Mouse (Mus musculus): ENCODE results near the gene H2-Q7. TPM values are rescaled to one million over a fixed set of nuclear protein-coding genes. Genes with fewer than 3 reads are reported as not detected.
"Not testable (repeated sequence)": the region's sequence is repeated elsewhere in the genome, so short reads cannot be mapped to it uniquely, and the experiment has no call there.

H2-Q7 gene
- total RNA-seq (2015; ENCODE audit: low replicate concordance) (15.3 and 26.3 TPM in 2 replicates), total RNA-seq (2017; ENCODE audit: low replicate concordance) (0.77 and 7.4 TPM in 2 replicates)

- ATAC-seq (replicated peaks; ENCODE audit: low FRiP score, poor library complexity, severe bottlenecking), result not testable (repeated sequence)
Observed at GRCm38 (mm10) chr17:35438885-35439284, at the start of gene H2-Q7. H2-Q7 (plus strand) TSS chr17:35439155.

- ATAC-seq (replicated peaks; ENCODE audit: low FRiP score, poor library complexity, severe bottlenecking), result not testable (repeated sequence)
Observed at GRCm38 (mm10) chr17:35389796-35390195, 49.2 kb upstream of the H2-Q7 start.

DNA sequence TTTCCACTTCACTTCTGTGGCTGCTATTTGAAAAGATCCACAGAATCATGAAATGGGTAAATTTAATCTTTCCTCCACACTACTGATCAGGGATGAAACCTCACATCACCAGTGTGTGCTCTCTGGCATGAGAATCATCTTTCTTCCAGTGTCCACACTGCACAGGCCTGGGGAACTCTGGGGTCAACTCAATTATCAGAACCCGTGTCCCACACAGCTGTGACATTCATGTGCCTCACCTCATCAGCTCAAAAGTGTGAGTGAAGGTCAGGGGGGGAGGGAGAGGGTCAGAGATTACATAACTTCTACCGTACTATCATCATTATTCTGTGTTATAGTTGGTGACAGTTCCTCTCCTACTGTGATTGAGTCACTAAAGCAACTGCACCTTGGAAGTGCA lies 46.3 kb upstream of the H2-Q7 start:
- ATAC-seq (replicated peaks; ENCODE audit: low FRiP score, poor library complexity, severe bottlenecking), result not testable (repeated sequence)

DNA sequence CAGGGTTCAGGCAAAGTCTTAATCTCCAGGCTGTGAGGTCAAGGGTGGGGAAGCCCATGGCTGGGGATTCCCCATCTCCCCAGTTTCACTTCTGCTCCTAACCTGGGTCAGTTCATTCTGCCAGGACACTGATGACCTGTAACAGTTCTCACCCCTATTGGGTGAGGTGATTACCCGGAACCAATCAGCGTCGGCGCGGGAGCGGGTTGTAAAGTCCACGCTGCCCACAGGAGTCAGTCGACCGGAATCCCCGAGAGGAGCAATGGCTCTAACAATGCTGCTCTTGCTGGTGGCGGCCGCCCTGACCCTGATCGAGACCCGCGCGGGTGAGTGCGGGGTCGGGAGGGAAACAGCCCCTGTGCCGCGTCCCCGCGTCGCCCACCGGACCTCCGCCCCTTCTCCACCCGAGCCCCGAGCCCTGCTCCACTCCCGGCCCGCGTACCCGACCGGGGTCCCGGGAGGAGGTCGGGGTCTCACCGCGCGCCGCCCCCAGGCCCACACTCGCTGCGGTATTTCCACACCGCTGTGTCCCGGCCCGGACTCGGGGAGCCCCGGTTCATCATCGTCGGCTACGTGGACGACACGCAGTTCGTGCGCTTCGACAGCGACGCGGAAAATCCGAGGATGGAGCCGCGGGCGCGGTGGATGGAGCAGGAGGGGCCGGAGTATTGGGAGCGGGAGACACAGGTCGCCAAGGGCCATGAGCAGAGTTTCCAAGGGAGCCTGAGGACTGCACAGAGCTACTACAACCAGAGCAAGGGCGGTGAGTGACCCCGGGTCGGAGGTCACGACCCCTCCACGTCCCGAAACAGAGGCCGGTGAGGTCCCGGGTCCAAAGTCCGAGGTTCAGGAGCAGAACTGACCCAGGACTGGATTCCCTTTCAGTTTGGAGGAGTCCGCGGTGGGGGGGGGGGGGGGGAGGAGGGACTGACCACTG lies 44.8 kb upstream of the H2-Q7 start:
- ATAC-seq (replicated peaks; ENCODE audit: low FRiP score, poor library complexity, severe bottlenecking), result 0 out of 2 replicates have a peak, but pooled peaks have one; percentile 34

GRCm38 (mm10) chr17:35396956-35397355 lies 42.0 kb upstream of the H2-Q7 start:
- not testable (repeated sequence) for ATAC-seq (replicated peaks; ENCODE audit: low FRiP score, poor library complexity, severe bottlenecking)

DNA sequence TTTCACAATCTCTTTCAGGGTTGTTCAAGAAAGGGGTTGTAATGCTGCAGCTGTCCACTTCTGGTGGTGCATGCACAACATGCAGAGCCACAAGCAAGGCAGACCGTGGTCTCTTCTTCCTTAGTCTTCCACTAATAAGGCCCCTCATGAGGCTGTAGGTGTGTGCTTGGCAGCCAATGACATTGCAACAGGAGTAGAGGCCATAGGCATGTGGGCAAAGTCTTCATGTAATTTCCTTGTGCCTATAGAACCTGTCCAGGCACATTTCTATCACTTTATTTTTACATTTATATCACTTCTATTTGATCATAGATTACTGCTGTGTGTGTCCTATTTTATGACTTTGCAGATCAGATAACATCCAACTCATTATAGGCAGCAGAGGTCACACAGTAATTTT lies 25.9 kb upstream of the H2-Q7 start:
- not testable (repeated sequence) for ATAC-seq (replicated peaks; ENCODE audit: low FRiP score, poor library complexity, severe bottlenecking)

DNA sequence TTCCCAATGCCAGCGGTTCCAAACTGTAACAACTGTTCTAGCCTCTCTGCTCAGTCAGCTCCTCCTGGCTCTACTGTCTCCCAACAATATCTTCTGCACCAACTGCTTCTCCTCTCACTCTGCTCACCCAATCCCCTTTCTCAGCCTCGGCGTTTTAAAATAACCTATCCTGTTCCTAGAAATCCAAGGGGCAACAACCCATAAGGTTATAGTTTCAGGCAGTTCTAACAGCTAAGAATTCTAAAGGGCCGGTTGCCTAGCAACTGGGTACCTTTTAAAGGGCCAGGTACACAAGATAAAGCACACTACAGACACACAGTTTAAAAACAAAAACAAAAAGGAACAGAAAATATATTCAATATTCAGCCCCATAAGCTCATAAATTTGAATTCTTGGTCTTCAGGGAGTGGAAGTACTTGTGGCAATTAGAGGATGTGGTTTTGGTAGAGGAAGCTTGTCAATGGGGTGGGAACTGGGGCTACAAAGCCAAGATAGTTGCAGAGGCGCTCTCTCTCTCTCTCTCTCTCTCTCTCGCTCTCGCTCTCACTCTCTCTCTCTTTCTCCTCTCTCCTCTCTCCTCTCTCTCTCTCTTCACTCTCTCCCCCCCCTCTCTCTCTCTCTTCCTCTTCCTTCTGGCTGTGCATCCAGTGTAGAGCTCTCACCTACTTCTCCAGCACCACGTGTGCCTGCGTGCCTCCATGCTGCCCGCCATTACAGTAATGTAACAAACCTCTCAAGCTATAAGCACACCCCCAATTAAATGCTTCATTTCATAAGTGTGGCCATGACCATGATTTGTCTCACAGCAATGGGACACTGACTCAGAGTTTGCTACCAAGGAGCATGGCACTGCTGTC lies 23.5 kb upstream of the H2-Q7 start:
- not testable (repeated sequence) for ATAC-seq (replicated peaks; ENCODE audit: low FRiP score, poor library complexity, severe bottlenecking)

GRCm38 (mm10) chr17:35418772-35419171 lies 20.2 kb upstream of the H2-Q7 start:
- no peak for ATAC-seq (replicated peaks; ENCODE audit: low FRiP score, poor library complexity, severe bottlenecking)

DNA sequence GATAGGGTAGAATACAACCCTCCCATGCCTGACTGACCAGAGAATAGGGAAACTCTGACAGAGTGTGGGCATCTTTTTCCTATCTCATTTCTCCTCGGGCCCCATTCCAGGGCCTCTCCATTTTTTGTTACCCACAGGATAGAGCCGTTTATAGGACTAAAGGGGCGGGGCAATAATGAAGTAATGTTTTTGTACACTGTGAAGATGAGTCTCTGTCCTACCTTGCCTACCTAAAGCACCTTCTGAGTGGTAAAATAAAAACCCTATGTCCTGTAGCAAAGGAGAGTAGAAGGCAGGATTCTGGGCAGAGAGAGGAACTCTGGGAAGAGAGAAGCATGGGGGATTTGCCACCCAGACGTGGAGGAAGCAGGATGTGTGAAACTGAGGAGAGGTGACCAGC lies 19.4 kb upstream of the H2-Q7 start:
- not testable (repeated sequence) for ATAC-seq (replicated peaks; ENCODE audit: low FRiP score, poor library complexity, severe bottlenecking)

DNA sequence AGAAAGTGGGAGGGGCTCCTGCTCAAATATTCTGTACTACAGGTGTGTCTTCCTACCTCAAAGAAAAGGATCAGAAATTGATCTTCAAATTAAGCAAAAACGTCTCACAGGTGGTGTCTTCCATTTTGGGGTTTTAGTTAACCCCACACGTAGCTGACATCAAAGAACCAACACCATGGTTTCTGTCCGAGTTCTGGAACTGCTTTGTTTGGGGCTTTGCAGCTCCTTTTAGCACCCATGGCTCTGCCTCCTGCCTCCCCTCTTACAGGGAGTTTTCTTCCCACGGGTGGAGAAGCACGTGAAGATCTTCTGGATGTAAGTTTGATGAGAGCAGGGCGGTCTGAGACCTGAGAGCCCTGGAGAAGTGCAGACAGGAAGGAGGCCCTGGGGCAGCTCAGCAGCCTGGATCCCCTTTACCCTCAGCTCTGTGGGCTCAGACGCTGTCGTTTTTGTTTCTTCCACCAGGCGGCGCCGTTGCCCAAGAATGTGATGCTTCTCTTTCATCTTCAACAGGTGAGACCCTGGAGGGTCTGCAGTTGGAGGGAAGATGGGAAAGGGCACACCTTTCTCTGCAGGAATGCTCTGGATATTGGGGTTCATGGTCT lies 18.6 kb upstream of the H2-Q7 start:
- not testable (repeated sequence) for ATAC-seq (replicated peaks; ENCODE audit: low FRiP score, poor library complexity, severe bottlenecking)

DNA sequence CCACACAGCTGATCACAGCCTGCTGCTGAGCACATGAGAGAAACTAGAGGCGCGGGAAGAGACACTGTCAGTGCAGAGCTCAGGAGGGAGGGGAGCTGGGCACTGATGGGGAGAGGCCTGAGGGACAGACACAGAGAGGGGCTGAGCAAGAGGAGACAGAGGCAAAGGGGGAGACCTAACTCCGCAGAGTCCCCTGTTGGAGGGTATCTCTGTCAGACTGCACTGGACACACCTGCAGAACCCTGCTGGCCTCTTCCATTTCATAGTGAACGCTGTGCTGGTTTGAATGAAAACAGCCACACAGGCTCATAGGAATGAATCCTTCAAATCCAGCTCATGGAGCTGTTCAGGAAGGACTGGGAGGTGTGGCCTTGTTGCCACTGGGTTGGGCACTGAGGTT lies 17.6 kb upstream of the H2-Q7 start:
- not testable (repeated sequence) for ATAC-seq (replicated peaks; ENCODE audit: low FRiP score, poor library complexity, severe bottlenecking)

GRCm38 (mm10) chr17:35422360-35422759 lies 16.6 kb upstream of the H2-Q7 start:
- ATAC-seq (replicated peaks; ENCODE audit: low FRiP score, poor library complexity, severe bottlenecking), result not testable (repeated sequence)

DNA sequence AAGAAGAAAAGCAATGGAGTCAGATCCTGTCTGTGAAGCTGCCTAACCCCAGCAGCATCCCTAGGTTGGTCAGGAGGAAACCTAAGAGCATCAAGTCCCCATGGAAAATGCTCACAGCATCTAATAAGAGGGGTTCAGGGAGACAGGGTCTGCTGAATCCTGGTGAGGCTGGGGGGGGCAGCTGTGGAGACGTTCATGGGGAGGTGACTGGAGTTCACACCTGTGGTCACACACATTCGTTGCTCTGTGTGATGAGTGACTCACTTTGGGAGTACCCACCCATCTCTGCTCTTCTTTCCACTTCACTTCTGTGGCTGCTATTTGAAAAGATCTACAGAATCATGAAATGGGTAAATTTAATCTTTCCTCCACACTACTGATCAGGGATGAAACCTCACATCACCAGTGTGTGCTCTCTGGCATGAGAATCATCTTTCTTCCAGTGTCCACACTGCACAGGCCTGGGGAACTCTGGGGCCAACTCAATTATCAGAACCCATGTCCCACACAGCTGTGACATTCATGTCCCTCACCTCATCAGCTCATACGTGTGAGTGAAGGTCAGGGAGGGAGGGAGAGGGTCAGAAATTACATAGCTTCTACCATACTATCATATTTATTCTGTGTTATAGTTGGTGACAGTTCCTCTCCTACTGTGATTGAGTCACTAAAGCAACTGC lies 15.7 kb upstream of the H2-Q7 start:
- ATAC-seq (replicated peaks; ENCODE audit: low FRiP score, poor library complexity, severe bottlenecking), result not testable (repeated sequence)

DNA sequence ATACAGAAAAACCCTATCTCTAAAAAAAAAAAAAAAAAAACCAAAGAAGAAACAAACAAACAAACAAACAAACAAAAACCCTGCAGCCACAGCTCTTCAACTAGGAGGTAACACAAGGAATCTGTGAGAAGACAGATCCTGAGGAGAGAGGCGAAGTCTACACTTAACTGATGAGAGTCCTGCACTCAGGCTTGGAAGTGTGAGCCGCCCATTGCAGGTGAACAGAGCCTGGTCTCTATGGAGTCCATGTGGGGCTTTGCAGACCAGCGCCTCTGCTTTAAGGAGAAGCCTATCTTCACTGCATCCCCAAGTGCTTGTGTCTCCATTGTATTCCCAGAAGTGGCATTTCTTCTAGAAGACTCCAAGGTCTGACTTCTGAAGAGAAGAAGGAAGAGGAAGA lies 14.8 kb upstream of the H2-Q7 start:
- ATAC-seq (replicated peaks; ENCODE audit: low FRiP score, poor library complexity, severe bottlenecking), result not testable (repeated sequence)

- not testable (repeated sequence) for ATAC-seq (replicated peaks; ENCODE audit: low FRiP score, poor library complexity, severe bottlenecking)
Observed at GRCm38 (mm10) chr17:35424624-35425416, 14.1 kb upstream of the H2-Q7 start, which contains the start of gene H2-Q6. H2-Q6 (plus strand) TSS chr17:35424850.

DNA sequence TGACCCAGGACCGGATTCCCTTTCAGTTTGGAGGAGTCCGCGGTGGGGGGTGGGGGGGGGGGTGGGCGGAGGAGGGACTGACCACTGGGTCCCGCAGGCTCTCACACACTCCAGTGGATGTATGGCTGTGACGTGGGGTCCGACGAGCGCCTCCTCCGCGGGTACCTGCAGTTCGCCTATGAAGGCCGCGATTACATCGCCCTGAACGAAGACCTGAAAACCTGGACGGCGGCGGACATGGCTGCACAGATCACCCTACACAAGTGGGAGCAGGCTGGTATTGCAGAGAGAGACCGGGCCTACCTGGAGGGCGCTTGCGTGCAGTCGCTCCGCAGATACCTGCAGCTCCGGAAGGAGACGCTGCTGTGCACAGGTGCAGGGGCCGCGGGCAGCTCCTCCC lies 13.5 kb upstream of the H2-Q7 start:
- ATAC-seq (replicated peaks; ENCODE audit: low FRiP score, poor library complexity, severe bottlenecking), result not testable (repeated sequence)

DNA sequence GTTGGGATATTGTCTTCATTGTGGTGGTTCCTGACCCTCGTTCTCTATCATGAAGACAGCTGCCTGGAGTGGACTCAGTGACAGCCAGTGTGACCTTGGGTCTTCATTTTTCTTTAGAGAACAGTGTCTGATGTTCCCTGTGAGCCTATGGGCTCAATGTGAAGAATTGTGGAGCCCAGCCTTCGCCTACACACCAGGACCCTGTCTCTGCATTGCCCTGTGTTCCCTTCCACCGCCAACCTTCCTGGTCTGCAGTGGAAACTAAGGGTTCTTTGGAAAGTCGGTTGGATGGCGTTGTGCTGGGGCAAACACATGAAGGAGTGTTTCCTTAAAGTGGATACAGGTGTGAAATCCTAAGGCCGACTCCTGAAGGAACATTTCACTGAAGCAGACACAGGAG lies 10.1 kb upstream of the H2-Q7 start:
- not testable (repeated sequence) for ATAC-seq (replicated peaks; ENCODE audit: low FRiP score, poor library complexity, severe bottlenecking)

GRCm38 (mm10) chr17:35430671-35431070 lies 8.3 kb upstream of the H2-Q7 start:
- ATAC-seq (replicated peaks; ENCODE audit: low FRiP score, poor library complexity, severe bottlenecking), result not testable (repeated sequence)
